27 mouse cellular contexts compared by ENCODE assay signal in genomic region chr3:51852692-51853091, GRCm38 (mm10).
DNase-seq lines count a peak whose midpoint lies in the region; ATAC-seq and TF ChIP-seq lines count a peak whose summit lies in the region.
"Had no signal": no experiment of that assay in that cellular context is flagged by ENCODE, and none has a peak within 500 bp of the region (broad histone marks: within the 10 kb centered on the region; RNA-seq: fewer than 3 reads in every experiment).

No protein-coding gene starts in this region.

- no peak for ATAC-seq in hindbrain, postnatal 0 days
- no peak for ATAC-seq in hindbrain, embryonic 14.5 days (ENCODE audit: low FRiP score)
- no peak for ATAC-seq in monocyte, adult 5-6 weeks (replicated peaks; ENCODE audit: insufficient number of reproducible peaks, low FRiP score, low TSS enrichment, poor library complexity, severe bottlenecking)
- ATAC-seq: forebrain, embryonic 13.5 days; intestine, embryonic 16.5 days; midbrain, embryonic 16.5 days had no signal

- no peaks in the 10 kb centered on the region for H3K4me1 ChIP-seq in hindbrain, postnatal 0 days (ENCODE audit: insufficient read depth, low read length)
- H3K4me1 ChIP-seq in hindbrain, embryonic 14.5 days (replicated peaks; ENCODE audit: control insufficient read depth, insufficient read depth, low read length) = 0 out of 2 replicates have a peak, but pooled peaks cover 4% of the 10 kb centered on the region
- H3K4me1 ChIP-seq in lung, adult 2 months (ENCODE audit: control insufficient read depth, insufficient read depth, low read length) = no peaks in the 10 kb centered on the region; the same call in 1 of the 2 replicates
- H3K4me1 ChIP-seq: forebrain, embryonic 13.5 days had no signal

- no peak overlapping the region for H3K4me2 ChIP-seq in hindbrain, postnatal 0 days (ENCODE audit: low read depth, low read length)
- H3K4me2 ChIP-seq in hindbrain, embryonic 14.5 days (replicated peaks) = no peak overlapping the region
- H3K4me2 ChIP-seq: embryonic facial prominence, embryonic 13.5 days; forebrain, embryonic 13.5 days; heart, embryonic 13.5 days; hindbrain, embryonic 15.5 days; neural tube, embryonic 15.5 days had no signal

- DNase-seq in hindbrain, postnatal 0 days (ENCODE audit: low spot score) = no peak
- no peak for DNase-seq in hindbrain, embryonic 14.5 days (ENCODE audit: low spot score)
- no peak for DNase-seq in lung, adult 2 months
- DNase-seq in lung, postnatal 14 days = no peak
- peak; percentile 27 for DNase-seq in ES-CJ7 (ENCODE audit: low read depth, low spot score)
- DNase-seq in ZHBTc4 (ENCODE audit: low read depth, low spot score) = peak; percentile 51
- DNase-seq: adrenal gland, adult 2 months; cerebellum, adult 18-20 months; cerebellum, postnatal 36 days; embryo, embryonic 11 days; gastrocnemius, postnatal 10 days; heart, adult 11 months; heart, postnatal 4 days; kidney, postnatal 4 days; thymus, adult 2 months; thymus, postnatal 4 days had no signal

- TF ChIP-seq CTCF in hindbrain, postnatal 0 days (IDR thresholded peaks at IDR 0.05; ENCODE audit: low read depth) = peak; percentile 45
- TF ChIP-seq CTCF in lung, adult 2 months (IDR thresholded peaks at IDR 0.05; ENCODE audit: insufficient read depth, low read length) = 0 out of 2 replicates have a peak, but pooled peaks have one; percentile 0

- H3K27me3 ChIP-seq in hindbrain, postnatal 0 days (ENCODE audit: insufficient read depth, low read length) = no peaks in the 10 kb centered on the region
- no peaks in the 10 kb centered on the region for H3K27me3 ChIP-seq in hindbrain, embryonic 14.5 days (ENCODE audit: control insufficient read depth, insufficient read depth, low read length)
- H3K27me3 ChIP-seq: embryonic facial prominence, embryonic 13.5 days; forebrain, embryonic 13.5 days; heart, embryonic 13.5 days; hindbrain, embryonic 15.5 days; neural tube, embryonic 15.5 days had no signal

- H3K4me3 ChIP-seq in hindbrain, postnatal 0 days (ENCODE audit: low read length) = no peak overlapping the region
- no peak overlapping the region for H3K4me3 ChIP-seq in hindbrain, embryonic 14.5 days (replicated peaks; ENCODE audit: low read length)
- no peak overlapping the region for H3K4me3 ChIP-seq in lung, adult 2 months (replicated peaks; ENCODE audit: extremely low read depth, low read depth, low read length)
- H3K4me3 ChIP-seq: embryonic facial prominence, embryonic 13.5 days; erythroblast, embryonic 14.5 days; forebrain, embryonic 13.5 days; heart, embryonic 13.5 days; hindbrain, embryonic 15.5 days; left cerebral cortex, adult 2 months; neural tube, embryonic 15.5 days had no signal

- H3K9ac ChIP-seq in hindbrain, postnatal 0 days (replicated peaks; ENCODE audit: low read length) = no peak overlapping the region
- no peak overlapping the region for H3K9ac ChIP-seq in hindbrain, embryonic 14.5 days
- H3K9ac ChIP-seq: embryonic facial prominence, embryonic 13.5 days; forebrain, embryonic 13.5 days; heart, embryonic 13.5 days; hindbrain, embryonic 15.5 days; neural tube, embryonic 15.5 days had no signal

- TF ChIP-seq POLR2A in lung, adult 2 months (IDR thresholded peaks at IDR 0.05; ENCODE audit: borderline replicate concordance, extremely low read depth, low read depth, low read length) = no peak

- H3K9me3 ChIP-seq in hindbrain, postnatal 0 days (ENCODE audit: low read length) = no peaks in the 10 kb centered on the region
- no peaks in the 10 kb centered on the region for H3K9me3 ChIP-seq in hindbrain, embryonic 14.5 days (ENCODE audit: control insufficient read depth, low read length)
- H3K9me3 ChIP-seq: embryonic facial prominence, embryonic 13.5 days; forebrain, embryonic 13.5 days; heart, embryonic 13.5 days; hindbrain, embryonic 15.5 days; neural tube, embryonic 15.5 days had no signal

- H3K36me3 ChIP-seq in hindbrain, postnatal 0 days (ENCODE audit: insufficient read depth, low read length) = no peaks in the 10 kb centered on the region
- H3K36me3 ChIP-seq in hindbrain, embryonic 14.5 days (replicated peaks; ENCODE audit: control insufficient read depth, insufficient read depth) = no peaks in the 10 kb centered on the region
- H3K36me3 ChIP-seq: hindbrain, embryonic 15.5 days; neural tube, embryonic 15.5 days had no signal

- 83% methylated on average over 3 of the region's 3 CpGs for WGBS in hindbrain, postnatal 0 days
- WGBS in hindbrain, embryonic 14.5 days = 77% methylated on average over 3 of the region's 3 CpGs
- 82% methylated on average over 3 of the region's 3 CpGs for WGBS in lung, adult 2 months

- no peak overlapping the region for H3K27ac ChIP-seq in hindbrain, postnatal 0 days
- H3K27ac ChIP-seq in hindbrain, embryonic 14.5 days = no peak overlapping the region
- H3K27ac ChIP-seq: embryonic facial prominence, embryonic 13.5 days; forebrain, embryonic 13.5 days; heart, embryonic 13.5 days; hindbrain, embryonic 15.5 days; left cerebral cortex, adult 2 months; macrophage; neural tube, embryonic 15.5 days had no signal

Comparison
In these comparisons a context has a peak if more than half of its experiments do, and no peak if none do; other contexts are left out.
1. DNase-seq: peak in ES-CJ7 (single experiment) and ZHBTc4 (single experiment); none in hindbrain, postnatal 0 days (single experiment), hindbrain, embryonic 14.5 days (single experiment), lung, adult 2 months (single experiment) and lung, postnatal 14 days (single experiment).